Mouse (Mus musculus) embryonic facial prominence, embryonic 13.5 days (tissue): ENCODE results near the gene Sycp2. TPM values are rescaled to one million over a fixed set of nuclear protein-coding genes. Genes with fewer than 3 reads are reported as not detected.
A peak's percentile ranks its signal among the peaks of the same experiment; 100 is the strongest.

Experiments used
- ATAC-seq: fragments of 200-750 bp; cut with Nextera tagmentation; 2 replicates; pipeline ENCODE4 v1.8.0; 2017; ENCODE audit warnings: low read depth; ENCODE audit not compliant: insufficient number of reproducible peaks, insufficient read depth, low FRiP score, low TSS enrichment
- H3K27ac ChIP-seq: fragments of 300-500 bp; sonication (generic); 2 replicates; pipeline ENCODE4 v1.5.1; 2015; ENCODE audit warnings: moderate library complexity, mild to moderate bottlenecking, inconsistent platforms
- H3K27me3 ChIP-seq: fragments of 300-500 bp; sonication (generic); 2 replicates; pipeline ENCODE4 v1.6.1; 2015; ENCODE audit warnings: mild to moderate bottlenecking, inconsistent platforms
- H3K36me3 ChIP-seq: fragments of 300-500 bp; sonication (generic); 2 replicates; pipeline ENCODE4 v1.6.1; 2015; ENCODE audit warnings: mild to moderate bottlenecking, inconsistent platforms
- H3K4me1 ChIP-seq: fragments of 300-500 bp; sonication (generic); 2 replicates; pipeline ENCODE4 v1.6.1; 2015; ENCODE audit warnings: inconsistent platforms
- H3K4me2 ChIP-seq: fragments of 300-500 bp; sonication (generic); 2 replicates; pipeline ENCODE4 v1.6.1; 2015; ENCODE audit warnings: moderate library complexity, mild to moderate bottlenecking, inconsistent platforms
- H3K4me3 ChIP-seq: fragments of 300-500 bp; sonication (generic); 2 replicates; pipeline ENCODE4 v1.5.1; 2015; ENCODE audit warnings: mild to moderate bottlenecking, inconsistent platforms
- H3K9ac ChIP-seq: fragments of 300-500 bp; sonication (generic); 2 replicates; pipeline ENCODE4 v1.6.1; 2015; ENCODE audit warnings: mild to moderate bottlenecking, inconsistent platforms
- H3K9me3 ChIP-seq: fragments of 300-500 bp; sonication (generic); 2 replicates; pipeline ENCODE4 v1.6.1; 2016; ENCODE audit warnings: inconsistent platforms
- WGBS: fragments of 180-500 bp; shearing (Covaris S2); methylation state at CpG from one replicate; pipeline ENCODE4 v1.1.7; 2015; ENCODE audit warnings: mixed read lengths; 5-methylcytosine and 5-hydroxymethylcytosine counted together
- polyA plus RNA-seq: library from polyadenylated mRNA; unstranded; fragments of >200 nt; fragmentation: Nextera tagmentation; extraction: Ambion mirVana; gene quantifications from 2 replicates; pipeline ENCODE4 v1.2.1, GENCODE M21; 2015

Gene Sycp2
- polyA plus RNA-seq, 1 experiment from 2014 or later: 0.10 TPM

DNA sequence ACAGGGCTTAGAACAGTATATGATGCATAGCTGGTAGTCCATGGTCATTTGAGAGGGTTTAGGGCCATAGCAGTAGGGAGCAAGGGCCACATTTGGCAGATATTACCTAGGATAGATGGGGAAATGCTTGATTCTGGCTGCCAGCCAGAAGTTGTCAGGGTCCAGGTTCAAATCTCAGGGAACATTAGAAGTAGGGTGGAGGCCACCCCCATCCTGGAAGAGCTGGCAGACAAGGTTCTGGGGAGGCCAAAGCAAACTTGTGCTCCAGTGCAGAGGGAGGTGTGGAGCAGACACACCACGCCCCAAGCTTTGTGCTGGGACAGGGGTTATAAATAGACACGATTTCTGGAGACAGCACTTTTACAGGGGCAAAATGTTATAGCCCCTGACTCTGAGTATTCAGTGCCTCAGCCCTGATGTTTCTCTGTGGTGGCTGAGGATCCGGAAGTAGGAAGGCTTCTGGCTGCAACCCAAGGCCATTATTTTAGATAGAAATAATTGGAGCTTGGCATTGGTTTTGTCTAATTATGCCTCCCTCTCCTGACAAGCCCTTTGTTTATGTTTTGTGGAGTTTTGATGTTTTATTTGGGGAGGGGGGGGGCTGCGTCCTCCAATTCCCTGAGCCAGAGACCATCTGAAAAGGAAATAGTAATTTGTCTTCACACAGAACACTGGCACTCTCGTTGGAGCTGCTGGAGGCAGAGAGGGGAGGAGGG lies 80.6 kb downstream of the Sycp2 start:
- 25% methylated on average over 5 of the region's 5 CpGs for WGBS
- no peaks in the 10 kb centered on the region for H3K9me3 ChIP-seq
- H3K27ac ChIP-seq: no peak overlapping the region
- peaks cover 11% of the 10 kb centered on the region for H3K4me1 ChIP-seq
- no peak for ATAC-seq
- H3K27me3 ChIP-seq: no peaks in the 10 kb centered on the region
- no peaks in the 10 kb centered on the region for H3K36me3 ChIP-seq
- peak overlapping the region; percentile 32 for H3K4me2 ChIP-seq
- H3K4me3 ChIP-seq: no peak overlapping the region
- H3K9ac ChIP-seq: no peak overlapping the region

DNA sequence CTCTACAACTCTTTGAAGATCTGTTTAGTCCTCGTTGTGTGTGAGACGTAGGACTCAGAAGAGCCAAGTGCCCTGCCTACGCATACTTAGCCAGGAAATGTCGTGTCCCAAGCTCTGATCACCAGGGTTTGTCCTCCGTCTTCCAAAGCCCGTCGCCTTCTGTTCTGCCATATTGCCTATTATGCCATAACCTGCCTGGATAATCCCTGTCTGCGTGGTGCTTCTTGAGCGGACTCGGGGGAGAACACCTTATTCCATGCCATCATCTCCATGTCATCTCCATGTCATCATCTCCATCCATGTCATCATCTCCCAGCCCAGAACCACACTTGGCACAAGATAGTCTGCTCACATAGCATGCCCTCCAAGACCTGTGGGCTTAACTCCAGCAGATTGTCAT lies 81.4 kb downstream of the Sycp2 start:
- Histone ChIP-seq H3K27ac (no peak overlapping the region), H3K4me1 (peaks cover 11% of the 10 kb centered on the region), H3K36me3 (no peaks in the 10 kb centered on the region), H3K27me3 (no peaks in the 10 kb centered on the region), H3K4me2 (no peak overlapping the region), H3K9ac (no peak overlapping the region), H3K4me3 (no peak overlapping the region), H3K9me3 (no peaks in the 10 kb centered on the region)
- ATAC-seq: no peak
- WGBS: 92% methylated on average over 10 of the region's 10 CpGs

DNA sequence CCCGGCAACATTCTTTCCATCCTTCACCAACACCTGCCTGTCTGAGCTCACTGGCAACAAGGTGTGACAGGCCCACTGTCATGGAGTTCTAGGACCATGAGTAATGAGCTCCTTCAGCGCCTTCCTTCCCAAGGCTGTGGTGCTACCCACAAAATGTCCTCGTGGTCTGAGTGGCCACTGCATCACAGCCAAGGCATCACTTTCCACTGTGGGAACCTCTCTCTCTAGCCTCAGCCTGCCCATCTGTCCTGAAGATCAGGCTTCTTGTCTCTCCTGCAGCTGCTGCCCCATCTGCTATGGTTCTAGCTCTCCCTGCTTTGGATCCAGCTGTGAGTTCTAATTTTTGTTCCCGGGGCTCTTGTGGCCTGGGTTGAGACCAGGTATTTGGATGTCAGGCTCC lies 82.7 kb downstream of the Sycp2 start:
- no peaks in the 10 kb centered on the region for H3K36me3 ChIP-seq
- no peak overlapping the region for H3K4me2 ChIP-seq
- ATAC-seq: no peak
- no peaks in the 10 kb centered on the region for H3K27me3 ChIP-seq
- no peak overlapping the region for H3K27ac ChIP-seq
- H3K9ac ChIP-seq: no peak overlapping the region
- H3K9me3 ChIP-seq: no peaks in the 10 kb centered on the region
- no peak overlapping the region for H3K4me3 ChIP-seq
- H3K4me1 ChIP-seq: peaks cover 11% of the 10 kb centered on the region
- WGBS: 84% methylated on average over 4 of the region's 4 CpGs

DNA sequence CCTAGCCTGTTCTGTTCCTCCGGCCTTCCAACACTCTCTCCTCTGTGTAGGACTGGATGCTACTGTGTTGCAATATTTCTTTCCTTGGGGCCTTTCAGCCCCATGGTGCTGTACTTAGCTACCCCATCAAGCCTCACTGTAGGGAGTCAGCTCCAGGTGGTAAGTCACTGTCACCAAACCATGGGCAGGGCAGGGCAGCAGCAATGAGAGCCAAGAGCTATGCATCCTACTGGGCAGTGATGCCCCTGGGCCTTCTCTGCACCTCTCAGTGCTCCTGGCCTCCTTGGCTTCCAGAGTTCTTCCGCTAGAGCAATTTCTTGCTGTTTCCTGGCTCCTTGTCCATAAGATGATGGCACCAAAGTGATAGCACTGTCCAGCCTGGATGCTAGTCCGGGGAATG lies 83.1 kb downstream of the Sycp2 start:
- WGBS: 89% methylated on average over 3 of the region's 3 CpGs
- ATAC-seq: no peak
- Histone ChIP-seq H3K27ac (no peak overlapping the region), H3K9ac (no peak overlapping the region), H3K9me3 (no peaks in the 10 kb centered on the region), H3K27me3 (no peaks in the 10 kb centered on the region), H3K4me2 (no peak overlapping the region), H3K4me1 (peaks cover 11% of the 10 kb centered on the region), H3K36me3 (no peaks in the 10 kb centered on the region), H3K4me3 (no peak overlapping the region)

- Histone ChIP-seq H3K27me3 (no peaks in the 10 kb centered on the region; the same call in 1 of the 2 replicates), H3K9ac (no peak overlapping the region), H3K4me3 (no peak overlapping the region), H3K4me1 (no peaks in the 10 kb centered on the region), H3K9me3 (no peaks in the 10 kb centered on the region), H3K4me2 (no peak overlapping the region), H3K27ac (no peak overlapping the region), H3K36me3 (no peaks in the 10 kb centered on the region)
- no peak for ATAC-seq
- 82% methylated on average over 10 of the region's 10 CpGs for WGBS
Measured at GRCm38 (mm10) chr2:178321271-178321670, 86.2 kb downstream of the Sycp2 start.

- 81% methylated on average over 7 of the region's 7 CpGs for WGBS
- H3K4me1 ChIP-seq: no peaks in the 10 kb centered on the region
- no peak overlapping the region for H3K9ac ChIP-seq
- no peak overlapping the region for H3K27ac ChIP-seq
- H3K4me2 ChIP-seq: no peak overlapping the region
- H3K4me3 ChIP-seq: no peak overlapping the region
- H3K27me3 ChIP-seq: no peaks in the 10 kb centered on the region; the same call in 1 of the 2 replicates
- H3K36me3 ChIP-seq: no peaks in the 10 kb centered on the region
- no peaks in the 10 kb centered on the region for H3K9me3 ChIP-seq
- ATAC-seq: no peak
Measured at GRCm38 (mm10) chr2:178319766-178320165, 87.7 kb downstream of the Sycp2 start.

DNA sequence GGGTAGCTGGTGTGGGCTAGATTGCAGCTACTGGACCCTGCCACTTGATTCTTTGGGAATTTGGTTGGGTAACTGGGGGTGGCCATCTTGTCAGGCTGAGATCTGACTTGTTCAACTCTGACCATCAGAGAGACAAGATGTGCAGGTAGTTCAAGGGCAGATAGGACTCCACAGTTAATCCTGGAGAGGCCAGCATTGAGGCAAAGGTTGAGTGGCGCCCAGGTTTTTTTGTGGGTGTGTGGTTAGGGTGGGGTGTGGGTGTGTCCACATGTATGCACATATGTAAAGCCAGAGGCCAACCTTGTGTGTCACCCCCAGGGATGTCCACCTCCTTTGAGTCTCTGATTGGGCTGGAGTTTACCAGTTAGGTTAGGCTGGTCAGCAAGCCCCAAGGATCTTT lies 91.2 kb downstream of the Sycp2 start:
- 81% methylated on average over 1 of the region's 1 CpGs for WGBS
- Histone ChIP-seq H3K4me2 (no peak overlapping the region), H3K4me3 (no peak overlapping the region), H3K9ac (no peak overlapping the region), H3K4me1 (no peaks in the 10 kb centered on the region), H3K27ac (no peak overlapping the region), H3K36me3 (no peaks in the 10 kb centered on the region), H3K9me3 (no peaks in the 10 kb centered on the region), H3K27me3 (no peaks in the 10 kb centered on the region; the same call in 1 of the 2 replicates)
- ATAC-seq: no peak

GRCm38 (mm10) chr2:178313539-178313938 lies 93.9 kb downstream of the Sycp2 start:
- WGBS: 77% methylated on average over 7 of the region's 7 CpGs

GRCm38 (mm10) chr2:178304669-178305068 lies 102.8 kb downstream of the Sycp2 start:
- H3K4me3 ChIP-seq: no peak overlapping the region
- no peak overlapping the region for H3K9ac ChIP-seq
- no peaks in the 10 kb centered on the region for H3K9me3 ChIP-seq
- H3K27ac ChIP-seq: no peak overlapping the region
- no peak overlapping the region for H3K4me2 ChIP-seq
- no peaks in the 10 kb centered on the region for H3K36me3 ChIP-seq
- no peaks in the 10 kb centered on the region for H3K27me3 ChIP-seq
- peaks cover 14% of the 10 kb centered on the region for H3K4me1 ChIP-seq
- ATAC-seq: no peak
- WGBS: 68% methylated on average over 6 of the region's 6 CpGs

More at GRCm38 (mm10) chr2:178313539-178313938, 93.9 kb downstream of the Sycp2 start:
- Histone ChIP-seq H3K4me3 (no peak overlapping the region), H3K4me2 (no peak overlapping the region), H3K9ac (no peak overlapping the region), H3K4me1 (no peaks in the 10 kb centered on the region), H3K9me3 (no peaks in the 10 kb centered on the region), H3K36me3 (no peaks in the 10 kb centered on the region), H3K27ac (no peak overlapping the region), H3K27me3 (no peaks in the 10 kb centered on the region; the same call in 1 of the 2 replicates)
- no peak for ATAC-seq

DNA sequence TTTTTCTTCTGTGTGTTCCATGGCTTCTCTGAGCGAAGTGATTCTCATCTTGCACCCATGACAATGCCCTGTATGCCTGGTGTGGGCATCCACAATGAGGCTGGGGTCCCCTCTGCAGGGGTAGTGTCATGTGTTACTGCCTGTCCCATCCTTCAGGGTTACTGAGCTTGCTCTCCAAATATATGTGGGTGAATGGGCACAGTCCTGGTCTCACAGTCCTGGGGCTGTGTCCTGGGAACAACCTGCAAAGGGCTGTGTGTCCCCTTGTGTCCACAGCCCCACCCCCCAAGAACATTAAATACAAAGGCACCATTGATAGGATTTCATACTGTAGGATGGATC lies 103.3 kb downstream of the Sycp2 start:
- Histone ChIP-seq H3K4me3 (no peak overlapping the region), H3K27ac (no peak overlapping the region), H3K9me3 (no peaks in the 10 kb centered on the region), H3K9ac (no peak overlapping the region), H3K4me2 (no peak overlapping the region), H3K36me3 (no peaks in the 10 kb centered on the region), H3K27me3 (no peaks in the 10 kb centered on the region), H3K4me1 (peaks cover 14% of the 10 kb centered on the region)
- WGBS: 43% methylated on average over 1 of the region's 1 CpGs
- ATAC-seq: no peak

- Histone ChIP-seq H3K9me3 (no peaks in the 10 kb centered on the region), H3K4me2 (no peak overlapping the region), H3K36me3 (no peaks in the 10 kb centered on the region), H3K27ac (no peak overlapping the region), H3K27me3 (no peaks in the 10 kb centered on the region), H3K4me1 (peaks cover 14% of the 10 kb centered on the region), H3K9ac (no peak overlapping the region), H3K4me3 (no peak overlapping the region)
- WGBS: 47% methylated on average over 8 of the region's 8 CpGs
- ATAC-seq: no peak
Measured at GRCm38 (mm10) chr2:178303453-178304187, 103.9 kb downstream of the Sycp2 start.
